Mouse (Mus musculus) heart, postnatal 0 days (tissue): ENCODE data around the gene Psapl1.

Experiments used
- CTCF ChIP-seq: IDR thresholded peaks from 2 replicates; pipeline ENCODE4 v1.5.1; 2016; ENCODE audit warnings: antibody characterized with exemption, control low read depth, low read depth
- EP300 ChIP-seq: IDR thresholded peaks from 2 replicates; pipeline ENCODE4 v1.6.1; 2016; ENCODE audit warnings: antibody characterized with exemption, low read depth

DNA sequence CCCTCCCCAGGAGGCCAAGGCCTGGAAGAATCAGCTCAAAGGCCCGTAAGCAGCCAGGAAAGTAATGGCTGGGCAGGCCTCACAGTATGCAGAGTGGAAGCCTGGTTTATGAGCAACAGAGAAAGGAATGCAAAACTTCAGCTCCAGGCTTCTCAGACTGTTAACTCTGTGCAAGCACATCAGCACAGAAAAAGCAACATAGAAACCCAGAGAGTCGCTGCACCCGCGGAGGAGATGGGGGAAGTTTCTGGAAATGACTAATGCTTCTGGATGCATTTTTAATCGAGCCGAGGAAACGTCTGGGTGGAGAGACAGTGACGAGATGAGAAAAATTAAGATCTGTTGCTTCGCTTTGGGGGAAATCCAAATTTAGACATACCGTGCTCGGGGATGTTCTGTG is 22.5 kb downstream of the Psapl1 start:
- TF ChIP-seq CTCF (no peak), EP300 (no peak)
